ENCODE assay signal across 8 mouse cellular contexts in genomic region chr13:54758756-54759470, GRCm38 (mm10). TPM values are rescaled to one million over a fixed set of nuclear protein-coding genes. Genes with fewer than 3 reads are reported as not detected.
DNase-seq lines count a peak whose midpoint lies in the region; ATAC-seq and TF ChIP-seq lines count a peak whose summit lies in the region.

No protein-coding gene starts in this region.

- TF ChIP-seq POLR2A in cortical plate, adult 2 months (IDR thresholded peaks at IDR 0.05; ENCODE audit: extremely low read depth, insufficient read depth, low read length), result no peak

- H3K4me1 ChIP-seq in kidney, embryonic 16.5 days (ENCODE audit: insufficient read depth, low read length), result peaks cover 16% of the 10 kb centered on the region
- peaks cover 17% of the 10 kb centered on the region for H3K4me1 ChIP-seq in cortical plate, adult 2 months (ENCODE audit: control insufficient read depth, insufficient read depth, low read length)
- H3K4me1 ChIP-seq in hindbrain, embryonic 15.5 days (replicated peaks), result peaks cover 51% of the 10 kb centered on the region
- peaks cover 33% of the 10 kb centered on the region for H3K4me1 ChIP-seq in midbrain, embryonic 16.5 days (ENCODE audit: control insufficient read depth, insufficient read depth, low read length)

- under 1% methylated on average over 29 of the region's 29 CpGs for WGBS in kidney, embryonic 16.5 days
- under 1% methylated on average over 29 of the region's 29 CpGs for WGBS in hindbrain, embryonic 15.5 days
- under 1% methylated on average over 29 of the region's 29 CpGs for WGBS in midbrain, embryonic 16.5 days

- no peak overlapping the region for H3K9ac ChIP-seq in kidney, embryonic 16.5 days (replicated peaks; ENCODE audit: low read length)
- H3K9ac ChIP-seq in hindbrain, embryonic 15.5 days, result peak overlapping the region; percentile 36
- H3K9ac ChIP-seq in midbrain, embryonic 16.5 days (ENCODE audit: low read depth, low read length), result peak overlapping the region; percentile 65

- no peak overlapping the region for H3K27ac ChIP-seq in kidney, embryonic 16.5 days (ENCODE audit: low read length)
- H3K27ac ChIP-seq in cortical plate, adult 2 months (ENCODE audit: insufficient read depth, low read length), result peak overlapping the region; percentile 47; the same call in 1 of the 2 replicates
- H3K27ac ChIP-seq in hindbrain, embryonic 15.5 days (replicated peaks), result peak overlapping the region; percentile 94
- H3K27ac ChIP-seq in midbrain, embryonic 16.5 days (ENCODE audit: low read length), result peak overlapping the region; percentile 91

- no peak for ATAC-seq in kidney, embryonic 16.5 days (ENCODE audit: low FRiP score, low TSS enrichment)
- ATAC-seq in hindbrain, embryonic 15.5 days (ENCODE audit: low FRiP score, low read depth), result peak; percentile 40; the same call in 1 of the 2 replicates
- ATAC-seq in midbrain, embryonic 16.5 days, result no peak; the same call in none of the 2 replicates

- H3K27me3 ChIP-seq in kidney, embryonic 16.5 days (ENCODE audit: insufficient read depth, low read length), result peaks cover 55% of the 10 kb centered on the region
- peaks cover 19% of the 10 kb centered on the region for H3K27me3 ChIP-seq in hindbrain, embryonic 15.5 days
- peaks cover 11% of the 10 kb centered on the region for H3K27me3 ChIP-seq in midbrain, embryonic 16.5 days (ENCODE audit: control insufficient read depth, insufficient read depth, low read depth, low read length)

- H3K9me3 ChIP-seq in kidney, embryonic 16.5 days (ENCODE audit: low read length), result no peaks in the 10 kb centered on the region
- no peaks in the 10 kb centered on the region for H3K9me3 ChIP-seq in hindbrain, embryonic 15.5 days
- no peaks in the 10 kb centered on the region for H3K9me3 ChIP-seq in midbrain, embryonic 16.5 days (replicated peaks; ENCODE audit: control insufficient read depth, low read length, poor library complexity, severe bottlenecking)

- no peak for DNase-seq in kidney, adult 11 months
- no peak for DNase-seq in thymus, postnatal 25 days
- DNase-seq in spleen, postnatal 4 days (ENCODE audit: low spot score in 2 of 2), result no peak
- no peak for DNase-seq in urinary bladder, adult 2 months (ENCODE audit: low spot score)

- TF ChIP-seq CTCF in cortical plate, adult 2 months (IDR thresholded peaks at IDR 0.05; ENCODE audit: extremely low read depth, insufficient read depth, low read length), result no peak

- H3K36me3 ChIP-seq in kidney, embryonic 16.5 days (ENCODE audit: insufficient read depth, low read length), result no peaks in the 10 kb centered on the region
- H3K36me3 ChIP-seq in hindbrain, embryonic 15.5 days, result no peaks in the 10 kb centered on the region
- no peaks in the 10 kb centered on the region for H3K36me3 ChIP-seq in midbrain, embryonic 16.5 days (ENCODE audit: control insufficient read depth, insufficient read depth, low read length)

- peak overlapping the region; percentile 58 for H3K4me2 ChIP-seq in kidney, embryonic 16.5 days (replicated peaks; ENCODE audit: low read depth, low read length)
- peak overlapping the region; percentile 82 for H3K4me2 ChIP-seq in hindbrain, embryonic 15.5 days
- peak overlapping the region; percentile 70 for H3K4me2 ChIP-seq in midbrain, embryonic 16.5 days (ENCODE audit: low read length)

- H3K4me3 ChIP-seq in kidney, embryonic 16.5 days (ENCODE audit: low read length), result peak overlapping the region; percentile 2; the same call in 1 of the 2 replicates
- no peak overlapping the region; the same call in 1 of the 2 replicates for H3K4me3 ChIP-seq in cortical plate, adult 2 months (ENCODE audit: insufficient read depth, low read length)
- peak overlapping the region; percentile 39 for H3K4me3 ChIP-seq in hindbrain, embryonic 15.5 days
- peak overlapping the region; percentile 42 for H3K4me3 ChIP-seq in midbrain, embryonic 16.5 days (ENCODE audit: low read depth, low read length)

RNA-seq across cellular contexts. Expression of gene Sncb, which starts 7.5 kb away (rescaled TPM):
- polyA plus RNA-seq in kidney, embryonic 16.5 days (2015; fragmentation: Nextera tagmentation; extraction: Ambion mirVana), result not detected in 2 replicates
- 734 and 773 TPM in 2 replicates for polyA plus RNA-seq in cortical plate, adult 2 months (2012; rRNA removed)
- 77.2 and 95.2 TPM in 2 replicates for polyA plus RNA-seq in hindbrain, embryonic 15.5 days (2015; fragmentation: Nextera tagmentation; extraction: Ambion mirVana)
- 68.2 and 97.6 TPM in 2 replicates for polyA plus RNA-seq in midbrain, embryonic 16.5 days (2015; fragmentation: Nextera tagmentation; extraction: Ambion mirVana)
- 0.08 and 0.18 TPM in 2 replicates for polyA plus RNA-seq in urinary bladder, adult 2 months (2012; rRNA removed)

RNA-seq across cellular contexts. Expression of gene Gprin1, which starts 9.2 kb away (rescaled TPM):
- polyA plus RNA-seq in kidney, embryonic 16.5 days (2015; fragmentation: Nextera tagmentation; extraction: Ambion mirVana), result 0.06 and 0.09 TPM in 2 replicates
- 57.2 and 62.1 TPM in 2 replicates for polyA plus RNA-seq in cortical plate, adult 2 months (2012; rRNA removed)
- 24.8 and 33.9 TPM in 2 replicates for polyA plus RNA-seq in hindbrain, embryonic 15.5 days (2015; fragmentation: Nextera tagmentation; extraction: Ambion mirVana)
- 5.5 and 6.6 TPM in 2 replicates for polyA plus RNA-seq in midbrain, embryonic 16.5 days (2015; fragmentation: Nextera tagmentation; extraction: Ambion mirVana)
- polyA plus RNA-seq in urinary bladder, adult 2 months (2012; rRNA removed), result 0.07 and 0.10 TPM in 2 replicates

RNA-seq across cellular contexts. Expression of gene Eif4e1b, which starts 24.9 kb away (rescaled TPM):
- not detected in 2 replicates for polyA plus RNA-seq in kidney, embryonic 16.5 days (2015; fragmentation: Nextera tagmentation; extraction: Ambion mirVana)
- not detected in 2 replicates for polyA plus RNA-seq in cortical plate, adult 2 months (2012; rRNA removed)
- not detected in 2 replicates for polyA plus RNA-seq in hindbrain, embryonic 15.5 days (2015; fragmentation: Nextera tagmentation; extraction: Ambion mirVana)
- polyA plus RNA-seq in midbrain, embryonic 16.5 days (2015; fragmentation: Nextera tagmentation; extraction: Ambion mirVana), result not detected in 2 replicates
- polyA plus RNA-seq in urinary bladder, adult 2 months (2012; rRNA removed), result 0.21 and 0.34 TPM in 2 replicates

RNA-seq across cellular contexts. Expression of gene Tspan17, which starts 30.3 kb away (rescaled TPM):
- 12.6 and 14.3 TPM in 2 replicates for polyA plus RNA-seq in kidney, embryonic 16.5 days (2015; fragmentation: Nextera tagmentation; extraction: Ambion mirVana)
- polyA plus RNA-seq in cortical plate, adult 2 months (2012; rRNA removed), result 75.7 and 78.9 TPM in 2 replicates
- 95.7 and 98.3 TPM in 2 replicates for polyA plus RNA-seq in hindbrain, embryonic 15.5 days (2015; fragmentation: Nextera tagmentation; extraction: Ambion mirVana)
- 60.1 and 67.7 TPM in 2 replicates for polyA plus RNA-seq in midbrain, embryonic 16.5 days (2015; fragmentation: Nextera tagmentation; extraction: Ambion mirVana)
- polyA plus RNA-seq in urinary bladder, adult 2 months (2012; rRNA removed), result 33.0 and 37.0 TPM in 2 replicates

RNA-seq across cellular contexts. Expression of gene Cdhr2, which starts 57.7 kb away (rescaled TPM):
- 8.6 TPM in 2 replicates for polyA plus RNA-seq in kidney, embryonic 16.5 days (2015; fragmentation: Nextera tagmentation; extraction: Ambion mirVana)
- 0.25 and 0.29 TPM in 2 replicates for polyA plus RNA-seq in cortical plate, adult 2 months (2012; rRNA removed)
- 0.17 and 0.26 TPM in 2 replicates for polyA plus RNA-seq in hindbrain, embryonic 15.5 days (2015; fragmentation: Nextera tagmentation; extraction: Ambion mirVana)
- 0.22 and 0.36 TPM in 2 replicates for polyA plus RNA-seq in midbrain, embryonic 16.5 days (2015; fragmentation: Nextera tagmentation; extraction: Ambion mirVana)
- 0.03 TPM in 2 replicates for polyA plus RNA-seq in urinary bladder, adult 2 months (2012; rRNA removed)

Comparison
In these comparisons a context has a peak if more than half of its experiments do, and no peak if none do; other contexts are left out.
1. RNA of gene Sncb, which starts 7.5 kb away (polyA plus RNA-seq): 734 to 773 TPM in cortical plate, adult 2 months, 68.2 to 97.6 TPM in midbrain, embryonic 16.5 days and 77.2 to 95.2 TPM in hindbrain, embryonic 15.5 days; 0.08 to 0.18 TPM in urinary bladder, adult 2 months and not detected in kidney, embryonic 16.5 days; every median in the first group is over 10 times any median in the second.
2. Peak in every context shown above with its lines, with median percentiles within 50 percentile points of each other: H3K4me2 ChIP-seq.